Mouse (Mus musculus): ENCODE measurements around the gene Dpp4.

GRCm38 (mm10) chr2:62363606-62364005 lies 48.4 kb downstream of the Dpp4 start:
- TF ChIP-seq CTCF (IDR thresholded peaks at IDR 0.05; ENCODE audit: extremely low read depth, insufficient read depth, low read length) (no peak), POLR2A (IDR thresholded peaks at IDR 0.05; ENCODE audit: extremely low read depth, insufficient read depth, low read length) (no peak)
